Mouse (Mus musculus) large intestine, adult 2 months (tissue): ENCODE measurements around the gene Rack1. TPM values are rescaled to one million over a fixed set of nuclear protein-coding genes. Genes with fewer than 3 reads are reported as not detected.
"Not testable (repeated sequence)": the region's sequence is repeated elsewhere in the genome, so short reads cannot be mapped to it uniquely, and the experiment has no call there.

ENCODE experiments used
- DNase-seq: peaks from one replicate; pipeline ENCODE4 v3.0.0-alpha.2; 2012; ENCODE audit warnings: low read depth, low spot score
- WGBS: fragments of 180-500 bp; shearing (Covaris S2); methylation state at CpG from one replicate; pipeline ENCODE4 v1.1.7; 2018; 5-methylcytosine and 5-hydroxymethylcytosine counted together
- polyA plus RNA-seq: library from polyadenylated mRNA; depleted of rRNA; stranded (reverse); fragments of >200 nt; gene quantifications from 2 replicates; pipeline ENCODE4 v1.2.3, GENCODE M21; 2012; rRNA removed

Rack1 gene
- polyA plus RNA-seq = 2,247 and 2,324 TPM in 2 replicates

DNA sequence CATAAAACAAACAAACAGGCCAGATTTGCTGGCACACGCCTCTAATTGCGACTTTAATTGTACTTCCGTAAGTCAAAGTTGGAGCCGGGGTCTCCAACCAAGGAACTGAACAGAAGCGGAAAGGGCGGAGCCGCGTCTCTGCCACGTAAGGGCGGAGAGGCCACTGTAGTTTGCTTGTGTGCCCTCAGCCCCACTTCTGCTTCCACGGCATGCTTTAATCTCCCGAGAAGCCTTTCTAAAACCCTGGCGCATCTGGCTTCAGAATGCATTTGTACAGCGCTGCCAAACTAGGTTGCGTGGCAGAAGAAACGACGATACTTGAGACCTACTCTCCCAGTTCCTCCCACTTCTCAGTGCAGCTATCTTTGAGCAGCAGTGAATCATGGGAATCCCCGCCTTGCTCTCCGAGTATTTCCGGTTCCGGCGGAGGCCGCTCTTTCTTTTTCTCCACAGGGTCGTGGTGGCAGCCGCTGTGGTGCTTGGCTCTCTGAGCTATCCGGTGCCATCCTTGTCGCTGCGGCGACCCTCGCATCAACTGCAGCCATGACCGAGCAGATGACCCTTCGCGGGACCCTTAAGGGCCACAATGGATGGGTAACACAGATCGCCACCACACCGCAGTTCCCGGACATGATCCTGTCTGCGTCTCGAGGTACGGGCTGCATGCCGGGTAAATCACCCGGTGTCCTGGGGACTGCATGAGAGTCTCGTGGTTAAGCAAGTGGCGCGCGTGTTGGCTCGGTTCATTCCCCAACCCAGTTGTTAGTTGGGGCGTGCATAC, at the start of gene Rack1:
Rack1 (plus strand) TSS at position 412 of the 781 bp plus-strand sequence.
- peak; percentile 82 for DNase-seq
- under 1% methylated on average over 47 of the region's 47 CpGs for WGBS

GRCm38 (mm10) chr11:48750428-48750827, 49.7 kb upstream of the Rack1 start:
- WGBS = 92% methylated on average over 6 of the region's 6 CpGs
- DNase-seq = no peak

DNA sequence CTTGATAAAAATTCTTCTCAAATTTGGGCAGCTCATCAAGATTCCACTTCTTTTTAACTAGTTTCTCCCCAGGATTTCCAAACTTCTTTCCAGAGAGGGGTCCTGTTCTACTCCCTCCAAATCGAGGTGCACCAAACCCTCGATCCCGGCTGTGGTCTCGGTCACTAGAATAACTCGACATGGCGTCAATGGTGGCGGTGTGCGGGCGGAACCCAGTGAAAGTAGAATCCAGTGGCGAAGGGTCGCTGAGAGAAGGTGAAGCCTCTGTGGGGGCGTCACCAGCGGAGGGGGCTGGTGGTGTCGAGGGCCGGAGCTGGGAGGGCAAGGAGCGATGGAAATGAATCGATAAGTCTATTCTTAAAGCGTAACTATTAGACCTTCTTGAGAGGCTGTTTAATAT, 46.6 kb upstream of the Rack1 start:
- WGBS = 91% methylated on average over 18 of the region's 18 CpGs
- DNase-seq = not testable (repeated sequence)

- DNase-seq = no peak
- WGBS = 81% methylated on average over 8 of the region's 8 CpGs
Observed at GRCm38 (mm10) chr11:48759021-48759420, 41.1 kb upstream of the Rack1 start.

DNA sequence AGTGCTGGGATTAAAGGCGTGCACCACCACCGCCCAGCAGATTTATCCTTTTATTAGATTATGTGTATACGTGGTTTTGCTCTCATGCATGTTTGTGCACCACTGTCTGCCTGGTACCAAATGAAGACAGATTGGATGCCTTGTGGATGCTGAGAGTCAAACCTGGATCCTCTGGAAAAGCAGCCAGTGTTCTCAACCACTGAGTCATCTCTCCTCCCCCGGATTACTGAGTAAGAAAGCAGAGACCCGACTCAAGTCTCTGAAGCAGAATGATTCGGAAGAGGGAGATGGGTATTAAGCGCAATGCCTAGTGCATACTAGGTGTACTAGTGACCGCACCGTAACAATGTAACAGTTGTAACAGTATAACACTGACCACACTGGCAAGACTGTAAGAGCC, 36.0 kb upstream of the Rack1 start:
- WGBS = 91% methylated on average over 9 of the region's 9 CpGs
- DNase-seq = no peak

DNA sequence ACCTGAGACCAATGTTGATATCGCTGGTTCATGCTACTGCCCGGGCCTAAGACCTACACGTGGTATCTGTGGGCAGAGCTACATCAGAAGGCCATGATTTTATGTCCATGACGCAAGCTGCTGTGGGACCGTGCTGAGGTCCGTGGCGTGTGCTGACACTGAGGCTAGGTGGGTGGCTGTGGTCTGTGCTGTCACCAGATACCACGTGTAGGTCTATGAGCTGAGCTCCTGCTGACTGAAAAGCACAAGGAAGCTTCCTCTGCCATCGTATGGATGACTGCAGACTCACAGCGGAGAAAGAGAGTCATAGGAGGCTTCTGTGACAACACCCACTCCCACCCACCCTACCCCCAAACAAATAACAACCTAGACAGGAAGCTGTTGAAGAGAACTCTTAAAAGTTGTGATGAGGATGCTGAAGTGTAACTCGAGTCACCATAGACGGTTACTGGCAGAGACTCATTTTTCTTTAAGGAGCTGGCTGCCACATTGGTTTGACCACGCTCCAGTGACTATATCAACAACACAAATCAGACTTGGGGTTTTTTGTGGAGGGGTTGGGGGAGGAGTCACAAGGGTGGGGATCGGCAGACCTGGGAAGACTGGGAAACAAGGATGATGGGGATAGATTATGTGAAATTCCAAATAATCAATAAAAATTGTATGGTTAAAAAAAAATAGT, 32.8 kb upstream of the Rack1 start:
- no peak for DNase-seq
- 79% methylated on average over 14 of the region's 14 CpGs for WGBS

DNA sequence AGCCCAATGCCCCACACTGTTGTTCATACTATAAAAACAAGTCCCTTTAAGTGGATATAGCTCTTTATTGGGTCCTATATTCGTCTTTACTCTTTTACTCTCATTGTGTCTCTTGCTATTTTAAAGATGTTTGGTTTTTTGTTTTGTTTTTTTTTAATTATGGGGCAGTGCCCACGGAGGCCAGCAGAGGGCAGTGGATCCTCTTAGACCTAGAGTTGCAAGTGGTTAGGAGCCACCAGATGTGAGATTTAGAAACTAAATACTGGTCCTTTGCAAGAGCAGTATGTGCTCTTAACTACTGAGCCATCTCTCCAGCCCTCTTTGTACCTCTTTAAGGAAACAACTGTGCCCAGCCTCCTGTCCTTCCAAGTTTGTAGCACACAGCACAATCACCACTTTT, 28.4 kb upstream of the Rack1 start:
- 6% methylated on average over 2 of the region's 2 CpGs for WGBS
- DNase-seq = no peak

- no peak for DNase-seq
- 32% methylated on average over 17 of the region's 17 CpGs for WGBS
Observed at GRCm38 (mm10) chr11:48774443-48775298, 25.5 kb upstream of the Rack1 start.

DNA sequence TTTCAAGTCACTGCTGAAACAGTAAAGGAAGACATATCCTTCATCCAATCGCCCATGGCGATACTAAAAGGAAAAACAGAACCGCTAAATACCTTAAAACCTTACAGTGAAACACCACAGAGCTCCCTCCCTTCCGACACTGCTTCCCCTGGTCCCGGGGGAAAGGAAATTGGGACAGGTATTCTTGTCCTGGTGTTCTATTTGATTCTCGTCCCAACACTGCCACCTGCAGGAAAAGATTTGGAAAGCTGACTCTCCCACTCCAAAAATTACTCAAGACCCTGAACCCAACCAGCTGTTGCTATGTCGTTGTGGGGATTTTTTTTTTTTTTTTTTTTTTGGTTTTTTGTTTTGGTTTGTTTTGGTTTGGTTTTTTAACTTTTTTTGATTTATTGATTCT, 24.6 kb upstream of the Rack1 start:
- DNase-seq = no peak
- WGBS = 6% methylated on average over 7 of the region's 7 CpGs

DNA sequence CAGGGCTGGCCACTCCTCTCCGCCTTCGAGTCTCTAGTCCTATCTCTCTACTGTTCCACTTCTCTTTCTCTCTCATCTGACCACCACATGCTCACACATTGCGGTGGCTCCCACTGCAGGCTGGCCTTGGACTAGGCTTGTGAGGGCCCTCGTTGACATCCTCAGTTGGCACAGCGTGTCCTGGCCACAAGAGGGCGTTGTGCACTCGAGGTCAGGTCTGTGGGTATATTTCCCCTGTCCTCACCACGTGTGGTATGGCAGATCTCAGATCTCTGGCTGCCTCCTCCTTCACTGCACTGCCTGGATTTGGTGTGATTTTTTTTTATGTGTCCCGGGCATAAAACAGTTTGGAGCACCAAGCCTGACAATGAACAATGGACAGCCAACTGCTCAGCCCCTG, 23.5 kb upstream of the Rack1 start:
- WGBS = 42% methylated on average over 9 of the region's 9 CpGs
- no peak for DNase-seq

DNA sequence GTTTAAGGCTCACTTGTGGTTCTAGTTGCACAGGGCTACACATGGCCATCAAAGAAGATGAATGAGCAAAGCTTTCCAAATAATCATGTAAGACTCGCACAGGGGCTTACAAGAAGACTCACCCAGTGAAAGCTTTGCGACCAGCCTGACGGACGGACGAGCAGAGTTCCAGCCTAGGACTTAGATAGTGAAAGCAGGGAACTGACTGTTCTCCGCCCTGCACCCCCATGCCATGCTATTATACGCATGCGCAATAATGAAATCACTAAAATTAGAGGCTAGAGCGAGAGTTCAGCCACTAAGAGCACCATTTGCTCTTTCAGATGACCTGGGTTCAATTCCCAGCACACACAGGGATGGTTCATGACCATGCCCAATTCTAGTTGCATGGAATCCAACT, 22.8 kb upstream of the Rack1 start:
- no peak for DNase-seq
- 89% methylated on average over 9 of the region's 9 CpGs for WGBS

DNA sequence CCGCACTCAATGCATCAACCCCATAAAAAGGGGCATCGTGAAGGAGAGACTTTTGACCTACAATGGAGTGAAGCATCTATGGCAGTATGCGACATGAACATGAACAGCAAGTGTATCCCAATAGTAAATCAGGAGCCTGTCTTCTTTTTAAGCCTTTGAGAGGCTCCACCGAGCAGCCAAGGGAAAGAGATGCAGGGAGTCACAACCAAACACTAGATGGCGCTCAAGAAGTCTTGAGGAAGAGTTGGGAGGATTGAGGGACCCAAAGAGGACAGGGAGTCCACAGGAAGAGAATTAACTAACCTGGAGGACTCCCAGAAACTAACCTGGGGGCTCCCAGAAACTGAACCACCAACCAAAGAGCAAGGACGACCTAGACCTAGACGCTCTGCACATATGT, 20.7 kb upstream of the Rack1 start:
- no peak for DNase-seq
- 41% methylated on average over 7 of the region's 7 CpGs for WGBS

DNA sequence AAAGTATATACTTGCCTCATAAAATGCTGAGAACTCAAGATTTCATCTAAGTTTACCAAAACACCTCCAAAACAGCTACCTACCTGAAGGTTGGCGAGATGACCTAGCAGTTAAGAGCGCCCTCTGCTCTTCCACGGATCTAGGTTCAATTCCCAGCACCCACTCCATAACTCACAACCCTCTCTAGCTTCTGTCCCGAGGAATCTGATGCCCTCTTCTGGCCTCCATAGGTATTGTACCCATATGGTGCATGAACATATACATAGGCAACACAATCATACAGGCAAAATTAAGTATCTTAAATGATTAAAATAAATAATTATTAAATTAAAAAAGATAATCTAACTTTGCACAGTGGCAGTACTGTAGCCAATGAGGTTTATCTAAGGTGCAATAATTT, 17.9 kb upstream of the Rack1 start:
- WGBS = 88% methylated on average over 4 of the region's 4 CpGs
- DNase-seq = no peak

- DNase-seq = peak; percentile 48
- WGBS = 47% methylated on average over 10 of the region's 10 CpGs
Observed at GRCm38 (mm10) chr11:48787455-48788211, 12.5 kb upstream of the Rack1 start.

DNA sequence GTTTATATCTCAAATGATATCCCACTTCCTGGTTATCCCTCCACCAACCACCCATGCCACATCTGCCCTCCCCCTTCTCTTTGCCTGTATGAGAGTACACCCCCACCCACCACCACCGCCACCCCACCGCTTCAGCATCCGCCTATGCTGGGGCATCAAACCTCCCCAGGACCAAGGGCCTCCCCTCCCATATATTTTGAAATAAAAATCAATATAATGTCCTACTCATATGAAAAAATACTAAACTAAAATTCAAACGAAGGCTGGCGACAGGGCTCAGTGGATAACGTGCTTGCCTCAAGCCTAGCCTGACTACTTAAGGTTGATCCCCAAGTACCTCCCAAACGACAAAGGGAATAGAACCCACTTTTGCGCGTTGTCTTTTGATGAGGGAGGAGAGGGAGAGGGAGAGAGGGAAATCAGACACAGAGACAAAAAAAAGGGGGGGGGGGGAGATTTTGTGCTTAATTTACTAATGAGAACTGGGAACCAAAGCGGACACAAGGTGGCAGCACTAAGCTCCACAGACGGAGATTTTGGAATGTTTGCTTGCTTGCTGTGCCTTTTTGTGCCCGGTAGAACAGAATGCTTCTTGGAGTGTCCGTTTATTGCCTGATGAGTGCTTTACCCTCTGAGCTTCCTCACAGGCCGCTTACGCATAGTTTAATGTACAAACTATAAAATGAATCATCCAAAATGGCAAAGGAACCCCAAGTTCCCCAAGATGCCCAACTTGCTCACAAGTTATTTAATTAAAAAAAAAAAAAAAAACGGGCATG, 11.6 kb upstream of the Rack1 start:
- 8% methylated on average over 16 of the region's 16 CpGs for WGBS
- peak; percentile 52 for DNase-seq

DNA sequence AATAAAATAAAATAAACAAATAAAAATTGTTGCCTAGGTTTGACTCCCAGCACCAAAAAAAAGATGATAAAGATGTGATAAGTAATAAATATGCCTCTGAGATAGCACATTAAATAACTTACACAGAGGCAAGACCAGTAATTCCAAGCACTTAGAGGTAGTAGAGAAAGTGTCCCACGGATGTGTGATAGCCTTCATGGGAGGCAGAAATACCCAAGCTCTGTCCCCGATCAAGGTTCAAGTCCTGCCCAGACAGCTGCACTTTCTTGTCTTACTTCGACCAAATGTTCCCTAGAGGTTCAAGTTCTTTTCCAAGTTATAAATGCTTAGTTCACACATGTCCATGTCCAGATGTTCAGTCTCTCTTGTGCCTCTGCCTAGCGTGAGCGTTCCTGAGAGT, 10.9 kb upstream of the Rack1 start:
- 76% methylated on average over 5 of the region's 5 CpGs for WGBS
- no peak for DNase-seq

DNA sequence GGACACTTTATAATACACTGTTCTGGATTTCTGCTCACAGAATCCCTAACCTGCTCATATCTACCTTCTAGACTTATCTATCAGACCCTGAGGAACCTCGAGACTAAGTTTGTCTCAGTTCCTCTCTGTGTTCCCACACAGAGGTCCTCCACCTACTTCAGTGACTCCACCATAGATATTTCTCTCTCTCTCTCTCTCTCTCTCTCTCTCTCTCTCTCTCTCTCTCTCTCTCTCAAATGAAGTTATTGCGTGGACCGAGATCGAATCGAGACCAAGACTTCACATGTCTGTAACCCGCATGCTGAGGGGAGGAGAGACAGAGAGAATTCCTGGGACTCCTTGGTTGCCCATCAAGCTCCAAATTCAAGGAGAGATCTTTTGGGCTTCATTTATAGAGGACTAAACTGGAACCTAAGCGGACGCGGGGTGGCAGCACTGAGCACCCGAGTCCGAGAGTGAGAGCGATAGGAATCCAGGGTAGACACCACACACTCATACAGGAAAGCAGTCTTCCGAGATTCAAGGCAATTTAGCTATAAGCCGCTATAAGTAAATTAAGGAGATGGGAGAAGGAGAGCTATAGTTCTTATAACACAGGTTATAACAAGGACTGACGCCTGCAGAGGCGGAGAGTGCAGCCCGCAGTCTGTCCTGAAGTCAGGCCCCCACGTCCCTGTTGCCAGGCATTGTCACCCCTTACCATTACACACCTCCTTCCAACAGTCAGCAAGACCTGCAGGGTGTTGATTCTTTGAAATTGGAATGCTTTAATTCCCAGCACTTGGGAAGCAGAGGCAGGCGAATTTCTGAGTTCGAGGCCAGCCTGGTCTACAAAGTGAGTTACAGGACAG, 9.9 kb upstream of the Rack1 start:
- peak; percentile 70 for DNase-seq
- 18% methylated on average over 20 of the region's 20 CpGs for WGBS

GRCm38 (mm10) chr11:48790946-48791345, 9.2 kb upstream of the Rack1 start:
- 55% methylated on average over 8 of the region's 8 CpGs for WGBS
- DNase-seq = no peak
